Mouse (Mus musculus) bone marrow, adult 2 months (tissue): ENCODE results near the gene Pitx1.

Experiments
- CTCF ChIP-seq: fragments of 200-500 bp; IDR thresholded peaks from 2 replicates; pipeline ENCODE4 v1.5.1; 2011; ENCODE audit warnings: low read length, control low read depth; ENCODE audit not compliant: control insufficient read depth, insufficient read depth
- POLR2A ChIP-seq: fragments of 200-500 bp; IDR thresholded peaks from 2 replicates; pipeline ENCODE4 v1.6.1; 2011; ENCODE audit warnings: low read depth, mild to moderate bottlenecking, control low read depth, low read length, borderline replicate concordance; ENCODE audit not compliant: control insufficient read depth

DNA sequence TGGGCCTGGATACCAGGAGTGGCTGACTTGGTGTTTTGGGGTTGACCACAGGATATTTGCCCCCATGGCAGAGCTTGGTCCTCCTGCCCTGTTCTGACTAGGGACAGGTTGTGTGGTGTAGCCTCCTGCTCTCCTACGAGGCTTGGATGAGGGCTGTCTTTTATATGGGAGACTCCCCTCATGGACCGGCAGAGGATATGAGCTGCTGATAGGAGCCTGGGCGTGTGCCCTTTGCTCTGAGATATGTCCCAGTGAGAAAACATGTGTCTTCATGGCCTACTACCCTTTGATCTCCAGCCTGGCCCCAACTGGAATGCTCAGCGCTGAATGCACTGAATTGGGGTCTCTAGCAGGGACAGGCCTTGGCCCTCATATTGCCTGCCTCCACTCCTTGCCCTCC lies 42.4 kb upstream of the Pitx1 start:
- TF ChIP-seq POLR2A (no peak), CTCF (no peak)
